Mouse (Mus musculus) testis, postnatal 14 days (tissue): ENCODE measurements around the gene Gm20388.

Source experiments
- DNase-seq: peaks from one replicate; pipeline ENCODE4 v3.0.0; 2021; ENCODE audit warnings: low spot score

Gene Gm20388

DNA sequence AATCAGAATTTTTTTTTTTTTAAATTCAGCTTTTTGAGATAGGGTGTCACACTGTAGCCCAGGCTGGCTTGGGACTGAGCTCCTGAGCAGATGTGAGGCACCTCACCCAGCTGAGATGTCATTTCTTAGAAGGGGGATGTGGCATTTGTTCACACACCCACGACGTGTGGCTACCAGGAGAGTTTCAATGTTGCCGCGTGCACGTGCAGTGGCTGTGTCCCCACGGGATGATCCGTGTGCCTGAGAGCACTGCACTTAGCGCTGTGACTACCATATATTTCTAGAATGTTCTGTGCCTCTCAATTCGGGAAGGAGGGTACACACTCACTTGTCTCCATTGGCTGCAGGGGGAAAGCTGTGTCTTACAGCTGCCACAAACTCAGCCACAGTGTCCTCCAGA is 2525.5 kb downstream of the Gm20388 start:
- DNase-seq: no peak

DNA sequence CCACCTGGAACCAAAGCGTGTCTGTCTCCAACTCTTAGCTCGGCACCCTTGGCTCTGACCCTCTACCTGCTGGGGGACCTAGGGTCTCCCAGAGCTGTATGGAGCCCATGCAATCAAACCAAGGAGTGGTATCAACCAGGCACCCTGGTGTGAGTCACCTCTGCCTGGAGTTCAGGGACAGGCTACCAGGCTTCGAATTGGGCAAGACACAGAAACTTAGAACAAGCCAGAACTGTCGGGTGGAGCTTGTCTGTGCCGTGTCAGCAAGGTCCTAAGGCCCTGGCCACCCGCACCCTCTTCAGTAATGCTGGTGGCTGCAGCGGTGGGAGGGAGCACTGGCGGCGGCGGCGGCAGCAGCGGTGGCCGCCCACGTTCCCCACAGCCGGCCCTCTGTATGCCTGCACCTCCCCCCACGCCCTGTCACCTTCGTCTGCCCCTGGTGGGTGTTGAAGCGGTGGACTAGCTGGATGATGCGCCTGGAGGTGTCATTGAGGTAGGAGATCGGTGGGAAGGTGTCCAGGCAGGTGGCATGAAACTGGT is 2526.0 kb downstream of the Gm20388 start:
- DNase-seq: no peak

DNA sequence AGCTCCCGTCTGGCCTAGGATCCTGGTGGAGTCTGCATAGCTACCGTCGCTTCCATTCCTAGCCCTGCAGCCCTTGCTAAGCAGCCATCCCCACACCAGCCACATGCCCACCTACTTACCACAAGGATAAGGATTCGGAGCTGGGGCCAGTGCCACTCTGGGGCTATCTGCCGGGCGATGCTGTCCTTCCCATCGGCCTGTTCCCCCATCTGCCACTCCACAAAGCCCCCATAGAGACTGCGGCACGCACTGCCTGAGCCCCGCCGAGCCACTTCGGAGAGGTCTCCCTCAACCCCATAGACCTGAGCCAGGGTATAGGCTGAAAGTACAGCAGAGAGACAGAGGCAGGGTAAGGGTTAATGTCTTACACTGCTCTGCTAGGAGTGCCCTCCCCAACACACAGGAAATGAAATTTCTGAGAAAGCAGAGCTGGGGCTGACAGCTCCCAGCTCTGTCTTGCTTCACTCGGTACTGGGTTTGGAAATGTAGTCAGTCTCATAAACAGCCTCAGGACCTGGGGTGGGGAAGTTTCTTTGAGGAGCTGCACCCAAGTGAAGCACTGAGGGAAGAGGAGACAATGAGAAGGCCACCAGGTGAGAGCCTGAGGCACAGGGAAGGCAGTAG is 2527.2 kb downstream of the Gm20388 start:
- DNase-seq: no peak

DNA sequence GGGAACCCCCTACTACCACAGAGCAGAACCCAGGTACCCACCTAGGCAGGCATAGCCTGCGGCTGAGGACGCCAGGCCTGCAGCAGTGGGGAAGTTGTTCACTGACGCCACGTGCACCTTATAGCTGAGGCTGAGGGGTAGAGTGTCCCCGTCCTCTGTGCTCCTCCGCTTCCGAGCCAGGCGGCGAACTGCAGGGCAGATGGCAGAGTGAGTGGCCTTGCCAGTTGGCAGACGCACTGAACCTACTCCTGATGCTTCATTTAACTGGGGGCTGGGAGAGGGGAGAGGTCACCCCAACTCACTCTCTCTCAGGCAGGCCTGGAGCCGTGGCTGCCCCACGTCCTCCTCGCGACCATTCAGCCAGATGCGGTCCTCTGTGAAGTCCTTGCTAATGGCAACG is 2528.7 kb downstream of the Gm20388 start:
- DNase-seq: no peak

DNA sequence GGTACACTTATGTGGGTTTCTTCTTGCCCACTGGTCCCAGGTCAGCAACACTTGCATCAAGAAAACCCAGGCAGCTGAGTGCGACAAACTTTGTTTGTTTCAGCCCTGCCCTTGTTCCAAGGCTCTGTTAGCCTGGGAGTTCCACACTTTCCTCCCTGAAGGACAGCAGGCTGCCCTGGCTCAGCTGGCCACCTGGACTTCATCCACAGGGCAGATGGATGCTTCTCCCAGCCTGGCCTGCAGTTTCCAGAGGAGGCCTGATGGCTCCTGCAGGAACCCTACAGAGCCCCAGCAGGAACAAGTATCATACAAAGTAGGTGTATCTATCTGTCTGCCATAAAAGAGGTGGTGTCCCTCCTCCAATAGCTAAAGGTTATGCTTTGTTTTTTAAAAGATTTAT is 2530.7 kb downstream of the Gm20388 start:
- DNase-seq: no peak

DNA sequence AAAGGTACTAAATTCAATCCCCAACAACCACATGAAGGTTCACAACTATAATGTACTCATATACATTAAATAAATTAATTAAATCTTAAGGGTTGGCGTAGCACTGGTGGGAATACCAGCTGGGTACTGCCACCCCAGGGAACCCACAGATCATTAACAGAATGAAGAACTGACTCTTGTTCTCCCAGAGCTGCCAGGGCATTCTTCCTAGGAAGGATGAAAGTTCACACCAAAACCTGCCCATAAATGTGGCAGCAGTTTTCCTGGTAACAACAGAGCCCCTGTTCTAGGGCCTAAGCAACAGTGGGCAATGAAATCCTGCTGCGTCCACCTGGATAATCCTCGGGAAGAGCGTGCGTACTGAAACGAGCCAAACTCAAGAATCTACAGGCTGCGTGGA is 2531.7 kb downstream of the Gm20388 start:
- no peak for DNase-seq

GRCm38 (mm10) chr8:122442781-122443180 is 2532.1 kb downstream of the Gm20388 start:
- no peak for DNase-seq

DNA sequence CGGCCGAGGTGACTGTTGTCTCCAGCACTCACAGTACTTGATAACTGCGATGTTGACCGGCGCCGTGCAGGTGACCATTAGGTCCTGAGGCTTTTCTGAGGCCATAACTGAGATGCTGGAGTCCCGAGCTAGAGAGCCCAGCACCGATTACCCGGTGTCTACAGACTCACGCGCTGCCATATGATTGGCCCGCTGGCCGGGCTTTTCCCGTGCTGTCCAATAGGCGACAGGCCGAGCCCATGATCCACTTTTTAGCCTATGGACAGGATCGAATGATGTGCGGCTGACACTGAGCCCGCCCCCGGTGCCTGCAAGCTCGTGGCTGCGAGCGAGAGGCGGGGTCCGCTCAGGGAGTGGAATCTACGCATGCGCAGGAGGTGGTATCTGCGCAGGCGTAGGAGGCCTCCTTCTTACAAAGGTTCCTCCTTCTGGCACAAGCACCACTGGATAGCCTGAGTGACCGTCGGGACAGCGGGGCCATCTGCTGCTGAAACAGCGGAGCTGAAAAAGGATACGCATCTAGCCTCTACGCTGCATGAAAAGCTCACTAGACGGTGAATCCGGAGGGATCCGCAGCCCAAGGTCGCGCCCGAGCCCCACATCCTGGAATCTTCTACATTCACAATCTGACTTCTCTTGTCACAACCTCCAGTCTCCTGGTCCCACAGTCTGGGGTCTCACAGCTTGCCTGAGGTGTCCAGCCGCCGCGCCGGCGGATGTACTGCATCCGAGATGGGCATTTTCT is 2532.8 kb downstream of the Gm20388 start, which contains the start of gene Mvd:
TSS of gene Mvd (minus strand) at position 161 of the 745 bp plus-strand sequence.
- DNase-seq: peak; percentile 98

GRCm38 (mm10) chr8:122444058-122444748 is 2533.6 kb downstream of the Gm20388 start:
- DNase-seq: peak; percentile 70

- no peak for DNase-seq
Observed at GRCm38 (mm10) chr8:122445203-122445602, 2534.6 kb downstream of the Gm20388 start.

DNA sequence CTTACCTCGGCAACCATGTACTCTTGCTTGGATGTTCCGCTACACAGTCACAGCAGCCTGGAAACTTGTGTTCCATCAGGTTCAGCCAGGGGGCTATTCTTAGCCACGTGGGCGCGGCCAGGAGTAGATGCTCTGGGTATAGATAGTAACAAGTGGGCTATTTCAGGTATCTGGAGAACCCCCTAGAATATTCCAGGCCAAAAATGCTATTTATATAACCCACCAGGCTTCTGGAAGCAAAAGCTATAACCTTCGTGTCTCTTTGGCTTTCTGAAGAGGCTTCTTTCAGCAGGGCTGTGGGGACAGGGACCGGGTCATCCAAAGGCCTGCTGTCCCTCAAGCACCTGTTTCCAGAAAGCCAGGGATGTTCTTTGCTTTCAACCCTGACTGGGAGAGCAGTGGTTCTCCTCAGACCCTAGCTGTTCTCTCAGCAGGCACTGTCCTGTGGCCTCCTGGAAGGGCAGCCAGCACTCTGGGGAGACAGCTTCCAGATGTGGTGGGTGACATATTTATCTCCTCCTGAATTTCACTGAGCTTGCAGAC is 2540.6 kb downstream of the Gm20388 start:
- DNase-seq: no peak

GRCm38 (mm10) chr8:122452154-122452553 is 2541.5 kb downstream of the Gm20388 start:
- DNase-seq: no peak

GRCm38 (mm10) chr8:122454409-122454808 is 2543.8 kb downstream of the Gm20388 start:
- DNase-seq: no peak

GRCm38 (mm10) chr8:122457171-122457570 is 2546.5 kb downstream of the Gm20388 start:
- DNase-seq: no peak

DNA sequence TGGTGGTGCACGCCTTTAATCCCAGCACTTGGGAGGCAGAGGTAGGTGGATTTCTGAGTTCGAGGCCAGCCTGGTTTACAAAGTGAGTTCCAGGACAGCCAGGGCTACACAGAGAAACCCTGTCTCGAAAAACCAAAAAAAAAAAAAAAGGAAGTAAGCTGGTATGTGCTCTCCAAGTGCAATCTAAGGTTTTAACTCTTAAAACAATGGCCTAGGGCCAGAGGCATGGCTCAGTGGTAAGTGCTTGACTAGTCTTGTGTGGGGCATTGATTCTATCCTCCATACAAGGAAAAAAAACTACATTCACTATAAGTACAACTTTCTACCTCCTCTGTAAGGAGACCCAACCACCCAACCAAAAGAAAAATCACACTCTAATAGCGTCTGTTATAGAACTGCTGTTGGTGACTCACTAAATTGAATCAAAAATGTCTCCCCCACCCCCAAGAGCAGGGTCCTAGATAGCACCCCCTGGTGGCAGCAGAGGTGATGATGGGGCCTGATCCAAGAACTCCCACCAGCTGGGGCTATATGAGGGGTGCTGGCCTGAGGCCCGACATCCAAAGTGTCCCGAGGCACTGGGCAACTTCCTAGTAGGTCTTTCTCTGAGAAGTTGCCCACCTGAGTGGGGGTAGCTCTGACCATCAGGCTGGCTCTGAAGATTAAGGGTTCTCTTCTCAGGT is 2548.7 kb downstream of the Gm20388 start:
- no peak for DNase-seq

DNA sequence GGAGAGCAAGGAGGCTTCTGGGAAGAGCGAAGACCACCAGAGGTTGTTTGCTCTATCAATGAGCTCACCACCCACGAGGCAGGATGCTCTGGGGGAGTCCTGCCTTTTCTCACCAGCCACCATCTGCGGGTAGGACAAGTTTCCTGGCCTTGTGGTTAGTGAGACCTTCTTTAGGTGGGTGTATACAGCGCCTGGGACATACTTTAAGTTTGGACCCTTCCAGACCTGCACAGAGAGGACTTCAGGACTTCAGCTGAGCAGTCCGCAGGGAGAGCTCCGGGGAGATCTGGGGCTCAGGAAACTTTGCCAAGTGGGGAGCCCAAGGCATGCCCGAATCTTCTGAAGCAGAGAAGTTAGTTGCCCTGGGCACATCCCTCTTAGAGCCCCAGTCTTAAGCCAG is 2549.3 kb downstream of the Gm20388 start:
- no peak for DNase-seq

- peak; percentile 83 for DNase-seq
Observed at GRCm38 (mm10) chr8:122460524-122461472, 2550.2 kb downstream of the Gm20388 start, which contains the start of gene Snai3. Gene Snai3, minus strand, starts transcription at chr8:122460733.

GRCm38 (mm10) chr8:122461473-122462148 is 2551.0 kb downstream of the Gm20388 start:
- no peak for DNase-seq

DNA sequence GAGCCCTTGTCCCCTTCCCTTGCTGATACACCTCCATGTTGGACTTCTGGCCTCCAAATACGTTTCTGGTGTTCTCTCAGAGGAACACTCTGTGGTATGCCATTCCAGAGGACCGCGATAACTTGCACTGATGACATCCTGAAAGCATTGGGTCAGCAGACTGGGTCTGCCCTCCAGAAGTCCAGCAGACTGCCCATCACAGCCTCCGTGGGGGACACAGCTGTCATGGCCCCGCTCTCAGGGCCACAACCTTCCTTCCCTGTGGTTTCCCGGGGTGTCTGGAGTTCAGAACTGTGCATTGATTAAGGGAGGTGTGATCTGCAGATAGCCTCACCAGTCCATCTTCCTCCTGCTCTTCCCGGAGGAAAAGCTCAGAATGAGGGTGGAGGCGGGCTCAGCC is 2551.9 kb downstream of the Gm20388 start:
- no peak for DNase-seq
